In the genomic region with DNA sequence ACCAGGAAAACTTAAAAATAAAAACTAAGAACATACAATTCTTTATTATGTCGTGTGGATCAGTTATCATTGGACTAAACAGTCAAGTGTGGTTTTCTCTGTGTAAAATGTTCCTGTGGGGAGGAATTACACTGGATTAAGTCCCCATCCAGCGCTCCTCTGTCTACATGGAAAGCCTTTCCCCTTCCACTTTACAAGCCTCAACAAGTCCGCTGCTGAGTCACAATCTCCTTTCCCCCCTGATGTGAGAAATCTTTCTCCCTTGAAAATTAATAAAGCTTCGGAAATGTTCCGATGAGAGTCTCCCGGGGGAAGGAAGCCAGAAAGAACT, we compare ENCODE assay signal across 9 mouse cellular contexts. TPM values are rescaled to one million over a fixed set of nuclear protein-coding genes. Genes with fewer than 3 reads are reported as not detected.
DNase-seq lines count a peak whose midpoint lies in the region; ATAC-seq and TF ChIP-seq lines count a peak whose summit lies in the region.
"Had no signal": no experiment of that assay in that cellular context is flagged by ENCODE, and none has a peak within 500 bp of the region (broad histone marks: within the 10 kb centered on the region; RNA-seq: fewer than 3 reads in every experiment).

No protein-coding gene starts in this region.

- peak overlapping the region; percentile 83 for H3K9ac ChIP-seq in kidney, embryonic 16.5 days (replicated peaks; ENCODE audit: low read length)
- peak overlapping the region; percentile 100 for H3K9ac ChIP-seq in hindbrain, embryonic 14.5 days
- H3K9ac ChIP-seq in midbrain, embryonic 14.5 days (replicated peaks; ENCODE audit: low read length) = peak overlapping the region; percentile 99

- no peak for ATAC-seq in kidney, embryonic 16.5 days (ENCODE audit: low FRiP score, low TSS enrichment)
- ATAC-seq in hindbrain, embryonic 14.5 days (ENCODE audit: low FRiP score) = no peak
- ATAC-seq in midbrain, embryonic 14.5 days (ENCODE audit: low FRiP score, low TSS enrichment) = no peak
- no peak for ATAC-seq in CD4-positive, CD25-positive, alpha-beta regulatory T cell, adult 4 months

- H3K27ac ChIP-seq in kidney, embryonic 16.5 days (ENCODE audit: low read length) = peak overlapping the region; percentile 92
- peak overlapping the region; percentile 98 for H3K27ac ChIP-seq in cortical plate, adult 2 months (ENCODE audit: insufficient read depth, low read length)
- peak overlapping the region; percentile 100 for H3K27ac ChIP-seq in hindbrain, embryonic 14.5 days
- H3K27ac ChIP-seq in midbrain, embryonic 14.5 days (replicated peaks; ENCODE audit: low read depth, low read length) = peak overlapping the region; percentile 100

- TF ChIP-seq CTCF in cortical plate, adult 2 months (IDR thresholded peaks at IDR 0.05; ENCODE audit: extremely low read depth, insufficient read depth, low read length) = no peak

- H3K9me3 ChIP-seq in kidney, embryonic 16.5 days (ENCODE audit: low read length) = no peaks in the 10 kb centered on the region
- no peaks in the 10 kb centered on the region for H3K9me3 ChIP-seq in hindbrain, embryonic 14.5 days (ENCODE audit: control insufficient read depth, low read length)
- no peaks in the 10 kb centered on the region for H3K9me3 ChIP-seq in midbrain, embryonic 14.5 days (ENCODE audit: control insufficient read depth, low read length)

- no peaks in the 10 kb centered on the region for H3K36me3 ChIP-seq in kidney, embryonic 16.5 days (ENCODE audit: insufficient read depth, low read length)
- H3K36me3 ChIP-seq in hindbrain, embryonic 14.5 days (replicated peaks; ENCODE audit: control insufficient read depth, insufficient read depth) = no peaks in the 10 kb centered on the region
- no peaks in the 10 kb centered on the region for H3K36me3 ChIP-seq in midbrain, embryonic 14.5 days (ENCODE audit: control insufficient read depth, insufficient read depth, low read length)

- peak overlapping the region; percentile 77 for H3K4me3 ChIP-seq in kidney, embryonic 16.5 days (ENCODE audit: low read length)
- peak overlapping the region; percentile 96 for H3K4me3 ChIP-seq in cortical plate, adult 2 months (ENCODE audit: insufficient read depth, low read length)
- peak overlapping the region; percentile 100 for H3K4me3 ChIP-seq in hindbrain, embryonic 14.5 days (replicated peaks; ENCODE audit: low read length)
- peak overlapping the region; percentile 98 for H3K4me3 ChIP-seq in midbrain, embryonic 14.5 days (replicated peaks; ENCODE audit: low read depth, low read length)

- no peak for DNase-seq in kidney, postnatal 36 days
- no peak for DNase-seq in hindbrain, embryonic 14.5 days (ENCODE audit: low spot score)
- no peak for DNase-seq in midbrain, embryonic 14.5 days
- DNase-seq in adrenal gland, adult 2 months = no peak
- DNase-seq in cerebellum, postnatal 4 days (ENCODE audit: low spot score in 2 of 2) = no peak
- DNase-seq: spleen, adult 18-20 months had no signal

- peaks cover 3% of the 10 kb centered on the region; the same call in 1 of the 2 replicates for H3K4me1 ChIP-seq in kidney, embryonic 16.5 days (ENCODE audit: insufficient read depth, low read length)
- peaks cover 1% of the 10 kb centered on the region; the same call in 1 of the 2 replicates for H3K4me1 ChIP-seq in cortical plate, adult 2 months (ENCODE audit: control insufficient read depth, insufficient read depth, low read length)
- H3K4me1 ChIP-seq in hindbrain, embryonic 14.5 days (replicated peaks; ENCODE audit: control insufficient read depth, insufficient read depth, low read length) = peaks cover 12% of the 10 kb centered on the region
- peaks cover 14% of the 10 kb centered on the region; the same call in 1 of the 2 replicates for H3K4me1 ChIP-seq in midbrain, embryonic 14.5 days (ENCODE audit: control insufficient read depth, insufficient read depth, low read length)

- H3K27me3 ChIP-seq in kidney, embryonic 16.5 days (ENCODE audit: insufficient read depth, low read length) = peaks cover 11% of the 10 kb centered on the region
- no peaks in the 10 kb centered on the region for H3K27me3 ChIP-seq in hindbrain, embryonic 14.5 days (ENCODE audit: control insufficient read depth, insufficient read depth, low read length)
- H3K27me3 ChIP-seq in midbrain, embryonic 14.5 days (ENCODE audit: control insufficient read depth, insufficient read depth, low read length) = no peaks in the 10 kb centered on the region

- H3K4me2 ChIP-seq in kidney, embryonic 16.5 days (replicated peaks; ENCODE audit: low read depth, low read length) = peak overlapping the region; percentile 98
- peak overlapping the region; percentile 82 for H3K4me2 ChIP-seq in hindbrain, embryonic 14.5 days (replicated peaks)
- peak overlapping the region; percentile 85 for H3K4me2 ChIP-seq in midbrain, embryonic 14.5 days (ENCODE audit: low read length)

- TF ChIP-seq POLR2A in cortical plate, adult 2 months (IDR thresholded peaks at IDR 0.05; ENCODE audit: extremely low read depth, insufficient read depth, low read length) = no peak

- 3% methylated on average over 6 of the region's 6 CpGs for WGBS in kidney, embryonic 16.5 days
- WGBS in hindbrain, embryonic 14.5 days = 2% methylated on average over 6 of the region's 6 CpGs
- 4% methylated on average over 6 of the region's 6 CpGs for WGBS in midbrain, embryonic 14.5 days

RNA-seq across cellular contexts. Expression of gene Cpeb2, which starts 0.9 kb away (rescaled TPM):
- 1.4 and 1.5 TPM in 2 replicates for polyA plus RNA-seq in kidney, embryonic 16.5 days (2015; fragmentation: Nextera tagmentation; extraction: Ambion mirVana)
- 33.7 TPM in 2 replicates for polyA plus RNA-seq in cortical plate, adult 2 months (2012; rRNA removed)
- 25.6 and 27.6 TPM in 2 replicates for polyA plus RNA-seq in hindbrain, embryonic 14.5 days (2014; fragmentation: Nextera tagmentation; extraction: Ambion mirVana)
- polyA plus RNA-seq in midbrain, embryonic 14.5 days (2014; fragmentation: Nextera tagmentation; extraction: Ambion mirVana) = 20.6 and 23.1 TPM in 2 replicates
- 10 to 100 TPM; 20.7 to 53.9 TPM for total RNA-seq in adrenal gland, adult 2 months (2021)
- 24.8 and 48.0 TPM in 2 replicates for polyA plus RNA-seq in adrenal gland, adult 2 months (2012; rRNA removed)
- polyA plus RNA-seq in CD4-positive, CD25-positive, alpha-beta regulatory T cell, adult 4 months (2017; shearing (Covaris generic)) = 1 to 10 TPM; 1.3 to 3.2 TPM
